Mouse (Mus musculus) midbrain, embryonic 16.5 days (tissue): ENCODE results near the gene Wars. TPM values are rescaled to one million over a fixed set of nuclear protein-coding genes. Genes with fewer than 3 reads are reported as not detected.

Source experiments
- ATAC-seq: fragments of 200-750 bp; cut with Nextera tagmentation; 2 replicates; pipeline ENCODE4 v1.8.0; 2017; ENCODE audit warnings: moderate TSS enrichment
- H3K27ac ChIP-seq: fragments of 300-500 bp; sonication (generic); 2 replicates; pipeline ENCODE4 v1.5.1; 2014; ENCODE audit warnings: mild to moderate bottlenecking, low read length, mixed read lengths
- H3K27me3 ChIP-seq: fragments of 300-500 bp; sonication (generic); 2 replicates; pipeline ENCODE4 v1.6.1; 2014; ENCODE audit warnings: low read depth, low read length, mixed read lengths; ENCODE audit not compliant: control insufficient read depth, insufficient read depth
- H3K36me3 ChIP-seq: fragments of 300-500 bp; sonication (generic); 2 replicates; pipeline ENCODE4 v1.6.1; 2014; ENCODE audit warnings: mild to moderate bottlenecking, low read length, moderate library complexity, mixed read lengths; ENCODE audit not compliant: control insufficient read depth, insufficient read depth
- H3K4me1 ChIP-seq: fragments of 300-500 bp; sonication (generic); 2 replicates; pipeline ENCODE4 v1.6.1; 2014; ENCODE audit warnings: mild to moderate bottlenecking, low read length, mixed read lengths; ENCODE audit not compliant: control insufficient read depth, insufficient read depth
- H3K4me2 ChIP-seq: fragments of 300-500 bp; sonication (generic); 2 replicates; pipeline ENCODE4 v1.6.1; 2014; ENCODE audit warnings: mild to moderate bottlenecking, low read length, mixed read lengths
- H3K4me3 ChIP-seq: fragments of 300-500 bp; sonication (generic); 2 replicates; pipeline ENCODE4 v1.5.1; 2014; ENCODE audit warnings: low read depth, mild to moderate bottlenecking, low read length, moderate library complexity, mixed read lengths
- H3K9ac ChIP-seq: fragments of 300-500 bp; sonication (generic); 2 replicates; pipeline ENCODE4 v1.6.1; 2014; ENCODE audit warnings: low read depth, low read length, mixed read lengths
- H3K9me3 ChIP-seq: fragments of 300-500 bp; sonication (generic); replicated peaks from 2 replicates; pipeline ENCODE4 v1.6.1; 2014; ENCODE audit warnings: mild to moderate bottlenecking, low read length, mixed read lengths; ENCODE audit not compliant: control insufficient read depth, poor library complexity, severe bottlenecking
- WGBS: fragments of 180-500 bp; shearing (Covaris S2); extraction: QIAGEN DNeasy Blood & Tissue Kit; methylation state at CpG from one replicate; pipeline ENCODE4 v1.1.7; 2014; 5-methylcytosine and 5-hydroxymethylcytosine counted together
- polyA plus RNA-seq: library from polyadenylated mRNA; unstranded; fragments of >200 nt; fragmentation: Nextera tagmentation; extraction: Ambion mirVana; gene quantifications from 2 replicates; pipeline ENCODE4 v1.2.1, GENCODE M21; 2015

Gene Wars
- 105 and 109 TPM in 2 replicates for polyA plus RNA-seq

DNA sequence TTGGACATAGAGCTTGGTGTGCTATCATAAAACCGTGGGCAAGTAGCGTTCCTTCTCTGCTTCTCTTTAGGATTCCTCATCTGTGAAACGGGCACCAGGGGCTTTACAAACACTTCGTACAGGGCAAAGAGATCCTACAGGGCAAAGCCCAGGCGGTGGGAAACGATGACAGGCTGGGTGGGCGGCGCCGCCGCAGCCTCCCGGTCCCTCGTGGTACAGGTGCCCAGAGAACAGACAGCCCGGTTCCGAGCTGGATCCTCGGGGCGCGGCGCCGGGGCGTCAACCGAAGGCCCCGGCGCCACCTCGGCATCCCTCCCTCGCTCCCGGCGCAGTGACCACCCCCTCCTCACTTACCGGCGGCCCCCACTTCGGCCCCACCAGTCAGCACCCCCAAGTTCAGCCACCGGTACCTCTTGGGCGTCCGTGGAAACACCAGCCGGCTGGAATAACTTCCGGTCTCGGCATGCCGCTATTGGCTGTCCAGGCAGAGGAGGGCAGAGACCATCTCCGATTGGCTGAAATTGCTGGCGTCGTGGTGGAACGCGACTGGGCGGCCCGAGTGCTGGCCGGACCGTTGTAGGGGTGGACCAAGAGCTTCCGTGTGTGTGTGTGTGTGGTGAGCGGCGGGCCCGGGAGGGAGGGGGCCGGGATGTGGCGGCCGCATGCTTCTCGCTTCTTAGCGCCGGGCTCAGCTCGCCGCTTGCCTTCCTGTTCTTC lies at the start of gene Wars:
Gene Wars, minus strand, starts transcription at position 460 of the 717 bp plus-strand sequence.
- H3K9me3 ChIP-seq, result no peaks in the 10 kb centered on the region
- peaks cover 20% of the 10 kb centered on the region for H3K4me1 ChIP-seq
- ATAC-seq, result peak; percentile 99
- H3K36me3 ChIP-seq, result no peaks in the 10 kb centered on the region; the same call in 1 of the 2 replicates
- peak within 1 kb of the TSS; percentile 49 for H3K4me3 ChIP-seq
- peak within 1 kb of the TSS; percentile 4; the same call in 1 of the 2 replicates for H3K27ac ChIP-seq
- H3K27me3 ChIP-seq, result no peaks in the 10 kb centered on the region
- under 1% methylated on average over 41 of the region's 58 CpGs for WGBS
- peak within 1 kb of the TSS; percentile 97 for H3K4me2 ChIP-seq
- H3K9ac ChIP-seq, result peak within 1 kb of the TSS; percentile 63

GRCm38 (mm10) chr12:108942203-108942923 lies 48.4 kb upstream of the Wars start:
- Histone ChIP-seq H3K9me3 (no peaks in the 10 kb centered on the region), H3K9ac (no peak overlapping the region), H3K27me3 (no peaks in the 10 kb centered on the region), H3K27ac (no peak overlapping the region), H3K4me2 (no peak overlapping the region), H3K36me3 (no peaks in the 10 kb centered on the region), H3K4me1 (peaks cover 5% of the 10 kb centered on the region; the same call in 1 of the 2 replicates), H3K4me3 (no peak overlapping the region)
- no peak for ATAC-seq
- 81% methylated on average over 14 of the region's 14 CpGs for WGBS

GRCm38 (mm10) chr12:108941282-108941681 lies 47.3 kb upstream of the Wars start:
- Histone ChIP-seq H3K4me3 (no peak overlapping the region), H3K4me1 (peaks cover 5% of the 10 kb centered on the region; the same call in 1 of the 2 replicates), H3K4me2 (no peak overlapping the region), H3K27ac (no peak overlapping the region), H3K9me3 (no peaks in the 10 kb centered on the region), H3K9ac (no peak overlapping the region), H3K27me3 (no peaks in the 10 kb centered on the region; the same call in 1 of the 2 replicates), H3K36me3 (no peaks in the 10 kb centered on the region)
- ATAC-seq, result no peak
- WGBS, result 64% methylated on average over 2 of the region's 2 CpGs

DNA sequence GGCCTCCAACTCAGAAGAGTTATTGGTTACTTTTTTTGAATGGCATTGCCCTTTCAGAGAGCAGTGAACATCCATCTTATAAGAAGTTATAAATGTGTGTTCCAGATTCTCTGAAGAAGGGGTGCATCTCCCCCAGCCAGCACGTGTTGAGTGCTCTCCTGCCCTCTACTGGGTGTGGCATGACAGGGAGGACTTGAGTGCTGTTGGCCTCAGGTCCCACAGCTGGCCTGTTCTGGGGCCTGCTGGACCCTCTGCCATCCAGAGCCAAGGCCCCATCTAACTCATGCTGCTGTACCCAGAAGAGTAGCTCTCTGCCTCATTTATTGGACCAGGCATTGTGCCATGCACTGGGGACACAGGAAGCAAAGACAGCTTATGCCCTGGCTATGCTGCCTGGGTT lies 46.3 kb upstream of the Wars start:
- Histone ChIP-seq H3K27ac (no peak overlapping the region), H3K36me3 (no peaks in the 10 kb centered on the region), H3K27me3 (no peaks in the 10 kb centered on the region; the same call in 1 of the 2 replicates), H3K9me3 (no peaks in the 10 kb centered on the region), H3K4me2 (no peak overlapping the region), H3K4me1 (peaks cover 5% of the 10 kb centered on the region; the same call in 1 of the 2 replicates), H3K9ac (no peak overlapping the region), H3K4me3 (no peak overlapping the region)
- ATAC-seq, result no peak
- WGBS, result 47% methylated on average over 1 of the region's 1 CpGs

- Histone ChIP-seq H3K4me3 (no peak overlapping the region), H3K9me3 (no peaks in the 10 kb centered on the region), H3K36me3 (no peaks in the 10 kb centered on the region), H3K27me3 (no peaks in the 10 kb centered on the region; the same call in 1 of the 2 replicates), H3K4me2 (no peak overlapping the region), H3K4me1 (peaks cover 5% of the 10 kb centered on the region; the same call in 1 of the 2 replicates), H3K27ac (peak overlapping the region; percentile 5), H3K9ac (0 out of 2 replicates have a peak overlapping the region, but pooled peaks have one; percentile 3)
- WGBS, result 55% methylated on average over 9 of the region's 9 CpGs
- no peak for ATAC-seq
Measured at GRCm38 (mm10) chr12:108939317-108939716, 45.3 kb upstream of the Wars start.

DNA sequence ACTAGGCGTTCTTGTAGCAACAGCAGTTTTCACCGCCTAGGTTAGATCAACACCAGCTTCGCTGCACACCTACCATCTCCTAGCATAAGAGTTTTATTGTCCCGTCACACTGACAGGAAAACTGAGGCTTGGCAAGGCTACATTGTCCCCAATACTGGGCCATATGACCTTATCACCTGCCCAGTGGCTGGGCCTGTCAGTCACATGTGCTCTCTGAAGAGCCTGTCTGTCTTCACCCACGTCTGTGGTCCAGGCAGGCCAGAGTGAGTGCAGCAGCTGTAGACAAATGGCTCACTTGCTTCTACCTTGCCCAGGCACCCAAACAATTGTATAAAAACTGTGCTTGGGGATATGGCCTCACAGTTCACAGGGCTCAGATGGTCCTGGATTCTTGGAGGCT lies 44.9 kb upstream of the Wars start:
- H3K9ac ChIP-seq, result 0 out of 2 replicates have a peak overlapping the region, but pooled peaks have one; percentile 3
- WGBS, result 83% methylated on average over 5 of the region's 5 CpGs

GRCm38 (mm10) chr12:108937506-108937905 lies 43.5 kb upstream of the Wars start:
- Histone ChIP-seq H3K4me2 (no peak overlapping the region), H3K27ac (no peak overlapping the region), H3K9me3 (no peaks in the 10 kb centered on the region), H3K36me3 (no peaks in the 10 kb centered on the region), H3K27me3 (no peaks in the 10 kb centered on the region; the same call in 1 of the 2 replicates), H3K4me1 (peaks cover 3% of the 10 kb centered on the region; the same call in 1 of the 2 replicates), H3K4me3 (no peak overlapping the region), H3K9ac (no peak overlapping the region)
- ATAC-seq, result no peak
- 93% methylated on average over 4 of the region's 4 CpGs for WGBS

More for the DNA sequence above, 44.9 kb upstream of the Wars start:
- Histone ChIP-seq H3K27ac (no peak overlapping the region), H3K4me3 (no peak overlapping the region), H3K4me1 (peaks cover 5% of the 10 kb centered on the region; the same call in 1 of the 2 replicates), H3K27me3 (no peaks in the 10 kb centered on the region; the same call in 1 of the 2 replicates), H3K36me3 (no peaks in the 10 kb centered on the region), H3K9me3 (no peaks in the 10 kb centered on the region), H3K4me2 (no peak overlapping the region)
- no peak for ATAC-seq

DNA sequence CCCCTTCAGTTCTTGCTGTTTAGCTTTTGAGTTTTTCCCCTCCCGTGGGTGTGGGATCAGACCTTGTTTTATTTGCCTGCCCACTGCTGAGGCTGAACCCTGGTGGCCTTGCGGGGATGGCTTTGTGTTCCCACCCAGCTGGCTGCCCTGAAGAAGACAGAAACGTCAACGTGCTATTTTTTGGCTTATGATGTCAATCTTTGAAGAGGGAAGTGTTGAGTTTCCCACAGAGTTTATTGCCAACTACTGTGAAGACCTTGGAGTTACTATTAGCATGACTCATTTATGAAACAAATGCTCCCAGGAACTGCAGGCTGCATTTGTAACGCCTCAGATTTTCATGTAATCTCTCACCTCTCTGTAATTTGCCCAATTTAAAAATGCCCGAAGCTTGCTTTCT lies 42.9 kb upstream of the Wars start:
- Histone ChIP-seq H3K9ac (no peak overlapping the region), H3K27ac (no peak overlapping the region), H3K4me1 (peaks cover 3% of the 10 kb centered on the region), H3K4me2 (no peak overlapping the region), H3K9me3 (no peaks in the 10 kb centered on the region), H3K4me3 (no peak overlapping the region), H3K27me3 (no peaks in the 10 kb centered on the region; the same call in 1 of the 2 replicates), H3K36me3 (no peaks in the 10 kb centered on the region)
- WGBS, result 48% methylated on average over 6 of the region's 6 CpGs
- no peak for ATAC-seq
